Mouse (Mus musculus): ENCODE measurements at regions not wholly inside any gene's neighbourhood (a gene's known extent, or its start where the extent isn't known, plus 50 kb on each side); places are given as distances from the start of the nearest gene placed in this dataset.
A peak's percentile ranks its signal among the peaks of the same experiment; 100 is the strongest.

DNA sequence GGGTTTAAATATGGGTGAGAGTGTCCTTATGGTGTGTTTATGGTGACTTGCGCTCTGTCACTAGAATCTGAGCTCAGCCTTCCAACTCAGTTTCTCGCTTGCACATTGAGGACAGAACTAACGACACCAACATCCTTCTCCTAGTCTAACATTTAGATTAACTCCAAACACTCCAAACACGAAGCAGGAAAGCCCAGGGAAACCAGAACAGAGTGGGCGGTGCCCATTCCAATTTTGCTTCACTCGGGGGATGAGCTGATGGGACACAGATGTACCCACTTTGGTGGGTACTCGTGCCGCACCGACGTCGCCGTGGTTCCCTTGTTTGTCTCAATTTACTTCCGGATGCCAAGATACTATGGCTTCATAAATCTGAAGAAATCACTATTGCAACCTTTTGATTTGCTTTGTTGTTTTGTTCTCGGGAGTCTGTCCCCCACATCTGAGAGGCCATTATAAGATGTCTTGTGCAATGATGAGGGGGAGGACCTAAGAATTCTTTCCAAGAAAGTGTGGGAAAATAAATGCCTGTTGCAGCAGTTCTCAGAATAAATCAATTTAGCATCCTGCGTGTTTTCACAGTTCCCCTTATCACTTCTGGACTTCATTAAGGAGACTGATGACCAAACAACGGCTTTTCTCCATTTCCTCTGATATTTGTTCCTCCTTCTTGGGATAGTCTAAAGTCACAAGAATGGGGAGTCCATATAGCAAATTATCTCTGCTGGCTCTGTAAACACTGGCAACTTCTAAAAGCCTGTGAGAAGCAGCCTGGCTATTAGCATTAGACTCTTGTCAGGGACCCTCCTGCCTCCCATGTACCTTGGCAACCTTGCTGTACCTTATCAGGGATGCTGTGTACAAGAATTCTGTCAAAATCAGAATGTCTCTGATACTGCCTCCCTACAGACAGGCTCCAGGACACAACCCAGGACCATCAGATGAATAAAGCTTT, 96.2 kb upstream of the Klf9 start:
- 66% methylated on average over 16 of the region's 16 CpGs for WGBS
- Histone ChIP-seq H3K36me3 (no peaks in the 10 kb centered on the region), H3K9ac (no peak overlapping the region), H3K27me3 (replicated peaks) (no peaks in the 10 kb centered on the region), H3K4me1 (peaks cover 6% of the 10 kb centered on the region; the same call in 1 of the 2 replicates), H3K4me3 (no peak overlapping the region), H3K27ac (replicated peaks) (no peak overlapping the region), H3K4me2 (no peak overlapping the region), H3K9me3 (no peaks in the 10 kb centered on the region)
- no peak for ATAC-seq (ENCODE audit: extremely low read depth, insufficient number of reproducible peaks, low FRiP score, low TSS enrichment)

DNA sequence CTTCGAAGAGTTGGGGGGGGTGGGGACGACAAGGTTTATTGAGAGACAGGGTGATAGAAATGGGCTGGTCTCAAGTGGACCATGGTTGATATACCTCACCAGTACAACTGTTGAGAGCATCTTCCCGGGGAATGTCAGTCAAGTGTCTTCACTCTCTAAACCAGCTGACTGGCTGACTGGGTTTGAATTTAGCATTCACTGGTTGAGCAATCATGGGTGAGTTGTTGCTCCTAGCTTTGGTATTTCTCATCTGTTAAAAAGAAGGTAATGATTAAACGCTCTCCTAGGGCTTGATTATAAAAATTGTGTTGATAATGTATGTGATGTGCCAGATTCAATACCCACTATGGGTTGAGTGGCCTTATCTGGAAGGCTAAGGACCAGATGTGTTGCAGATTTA, 89.6 kb upstream of the Klf9 start:
- Histone ChIP-seq H3K9ac (no peak overlapping the region), H3K27ac (replicated peaks) (no peak overlapping the region), H3K36me3 (no peaks in the 10 kb centered on the region), H3K4me3 (no peak overlapping the region), H3K4me2 (no peak overlapping the region), H3K9me3 (no peaks in the 10 kb centered on the region), H3K27me3 (replicated peaks) (no peaks in the 10 kb centered on the region), H3K4me1 (0 out of 2 replicates have a peak, but pooled peaks cover 2% of the 10 kb centered on the region)
- no peak for ATAC-seq (ENCODE audit: extremely low read depth, insufficient number of reproducible peaks, low FRiP score, low TSS enrichment)
- 80% methylated on average over 4 of the region's 4 CpGs for WGBS

DNA sequence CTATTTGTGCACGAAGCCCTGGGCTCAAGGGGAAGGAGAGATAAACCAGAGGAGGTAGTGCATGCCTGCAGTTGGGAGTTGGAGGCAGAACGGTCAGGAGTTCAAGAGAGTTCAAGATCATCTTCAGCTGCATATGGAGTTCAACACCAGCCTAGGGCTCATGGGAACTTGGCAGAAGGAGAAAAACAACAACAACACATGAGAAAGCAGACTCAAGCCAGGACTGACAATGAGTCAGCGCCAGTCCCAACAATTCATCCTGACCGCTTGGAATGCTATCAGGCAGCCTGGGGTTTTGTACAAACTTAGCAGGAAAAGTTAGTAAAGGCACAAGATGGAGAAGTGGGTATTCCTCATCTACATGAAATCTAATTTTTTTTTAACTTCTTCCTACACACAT, 86.6 kb upstream of the Klf9 start:
- no peak overlapping the region for H3K9ac ChIP-seq
- peaks cover 18% of the 10 kb centered on the region for H3K4me1 ChIP-seq
- WGBS, result 54% methylated on average over 4 of the region's 4 CpGs
- no peak overlapping the region for H3K27ac ChIP-seq (replicated peaks)
- no peak overlapping the region for H3K4me3 ChIP-seq
- ATAC-seq (ENCODE audit: extremely low read depth, insufficient number of reproducible peaks, low FRiP score, low TSS enrichment), result no peak
- H3K4me2 ChIP-seq, result no peak overlapping the region
- no peaks in the 10 kb centered on the region for H3K27me3 ChIP-seq (replicated peaks)
- H3K36me3 ChIP-seq, result no peaks in the 10 kb centered on the region
- no peaks in the 10 kb centered on the region for H3K9me3 ChIP-seq

DNA sequence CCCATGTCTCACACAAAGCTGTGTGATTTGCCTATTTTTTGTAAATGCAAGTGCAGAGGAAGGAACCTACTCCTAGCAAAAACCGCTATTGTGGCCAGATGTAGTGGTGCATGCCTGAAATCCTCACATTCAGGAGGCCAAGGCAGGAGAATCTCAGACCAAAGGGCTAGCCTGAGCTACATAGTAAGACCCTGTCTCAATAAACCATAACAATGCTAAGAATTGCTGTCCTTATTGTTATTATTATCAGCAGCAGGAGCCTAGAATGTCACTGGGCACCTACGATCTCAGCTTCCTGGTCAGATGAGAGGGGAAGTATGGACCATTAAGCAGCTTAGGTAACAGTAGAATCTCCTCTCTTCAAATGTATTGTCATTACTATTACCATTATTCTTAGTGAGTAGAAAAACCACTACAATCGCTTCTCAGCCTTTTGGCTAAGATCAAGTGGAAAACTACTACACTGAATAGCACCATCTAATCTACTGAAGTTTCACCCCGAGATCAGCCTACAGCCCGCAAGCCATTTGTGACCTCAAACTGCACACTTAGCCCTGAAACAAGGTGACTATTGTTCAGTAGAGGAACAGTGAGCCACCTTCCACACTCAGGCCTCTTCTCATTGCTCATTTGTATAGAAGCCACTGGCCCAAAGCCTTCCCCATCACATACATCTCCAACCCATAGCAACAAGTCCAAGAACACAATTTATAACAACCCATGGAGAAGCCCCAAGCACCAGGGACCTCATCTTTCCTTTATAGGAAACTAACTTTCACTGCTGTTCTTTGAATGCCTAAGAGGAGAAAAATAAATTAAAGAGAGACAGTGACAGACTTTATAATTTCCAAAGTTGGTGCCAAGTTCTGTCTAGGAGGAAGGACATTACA, 84.9 kb upstream of the Klf9 start:
- 81% methylated on average over 5 of the region's 5 CpGs for WGBS
- Histone ChIP-seq H3K4me1 (peaks cover 18% of the 10 kb centered on the region), H3K4me2 (peak overlapping the region; percentile 69), H3K27me3 (replicated peaks) (no peaks in the 10 kb centered on the region), H3K27ac (replicated peaks) (no peak overlapping the region), H3K4me3 (peak overlapping the region; percentile 45; the same call in 1 of the 2 replicates), H3K9me3 (no peaks in the 10 kb centered on the region), H3K36me3 (no peaks in the 10 kb centered on the region), H3K9ac (peak overlapping the region; percentile 79)
- ATAC-seq (ENCODE audit: extremely low read depth, insufficient number of reproducible peaks, low FRiP score, low TSS enrichment), result no peak

DNA sequence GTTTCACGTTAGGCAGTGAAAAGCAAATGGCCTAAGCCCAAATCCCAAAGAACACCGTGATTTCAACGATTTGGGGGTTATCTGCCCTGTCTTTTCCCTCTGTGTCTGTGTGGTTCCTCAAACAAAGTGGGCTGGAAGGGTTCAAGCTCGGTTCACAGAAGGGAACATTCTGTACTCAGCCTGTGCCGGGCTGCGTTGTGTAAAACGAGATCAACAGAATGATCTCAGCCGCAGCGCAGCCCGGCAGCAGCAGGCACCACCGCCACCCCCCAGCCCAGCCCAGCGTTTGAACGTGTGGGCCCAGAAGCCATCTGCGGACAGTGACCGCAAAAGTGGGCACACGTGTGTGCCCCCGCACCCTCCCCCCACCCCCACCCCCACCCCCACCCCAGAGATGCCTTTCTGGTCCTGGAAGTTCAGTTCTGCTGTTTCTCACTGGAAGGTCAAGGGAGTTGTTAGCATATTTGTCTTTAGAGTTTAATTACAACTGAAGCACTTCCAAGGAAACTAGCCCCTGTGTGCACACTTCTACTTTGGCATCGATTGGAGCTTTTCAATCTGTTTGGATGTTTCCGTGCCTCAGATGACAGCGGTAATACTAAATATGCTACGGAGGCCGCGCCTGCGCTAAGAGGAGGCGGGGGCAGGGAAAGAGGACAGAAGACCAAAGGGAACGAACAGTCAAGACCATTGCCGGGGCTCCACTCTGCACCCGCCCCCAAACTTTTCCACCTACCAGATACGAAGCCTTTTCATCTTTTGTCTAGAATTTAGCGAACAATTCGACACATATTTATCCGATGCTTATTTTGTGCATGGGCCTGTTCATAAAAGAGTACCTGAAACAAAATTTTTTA, 83.9 kb upstream of the Klf9 start:
- Histone ChIP-seq H3K27ac (replicated peaks) (peak overlapping the region; percentile 48; the same call in 1 of the 2 replicates), H3K4me3 (peak overlapping the region; percentile 45), H3K9ac (peak overlapping the region; percentile 79), H3K27me3 (replicated peaks) (no peaks in the 10 kb centered on the region), H3K4me1 (peaks cover 18% of the 10 kb centered on the region), H3K9me3 (no peaks in the 10 kb centered on the region), H3K4me2 (peak overlapping the region; percentile 69), H3K36me3 (no peaks in the 10 kb centered on the region)
- 2% methylated on average over 32 of the region's 32 CpGs for WGBS
- ATAC-seq (ENCODE audit: extremely low read depth, insufficient number of reproducible peaks, low FRiP score, low TSS enrichment), result no peak; the same call in 1 of the 2 replicates

DNA sequence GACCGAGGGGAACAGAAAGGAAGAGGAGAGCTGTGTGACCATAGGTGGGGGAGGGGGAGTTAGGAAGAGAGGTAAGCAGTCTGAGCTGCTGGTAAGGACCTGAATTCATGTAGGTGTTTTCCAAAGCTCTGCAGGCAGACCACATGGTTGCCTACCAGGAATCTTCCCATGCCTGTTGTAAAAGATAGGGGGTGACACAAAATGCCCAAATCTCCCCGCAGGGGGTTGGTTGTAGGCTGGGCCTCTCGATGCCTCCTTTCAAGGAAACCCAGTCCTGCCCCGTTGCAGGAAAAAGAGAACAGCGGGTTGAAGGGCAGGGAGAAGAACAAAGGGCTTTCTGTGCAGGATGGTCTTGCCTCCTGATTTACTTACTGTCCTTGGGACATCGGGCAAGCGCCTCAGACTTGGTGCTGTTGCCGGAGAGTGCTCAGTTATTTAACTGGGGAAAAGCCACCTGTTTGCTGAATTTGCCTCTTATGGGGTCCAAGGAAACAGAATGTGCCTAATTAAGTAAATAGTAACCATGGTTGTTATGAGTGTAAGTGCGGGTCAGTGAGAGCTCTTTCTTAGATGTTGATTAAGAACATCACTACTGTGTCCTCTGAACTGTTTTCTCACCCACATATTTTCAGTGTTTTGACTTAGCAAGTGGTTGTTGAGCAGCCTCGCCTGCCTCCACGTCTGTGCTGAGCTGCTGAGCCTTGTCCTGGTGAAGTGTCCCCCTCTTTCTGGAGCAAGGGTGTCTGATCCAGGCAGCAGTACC, 83.1 kb upstream of the Klf9 start:
- 30% methylated on average over 11 of the region's 11 CpGs for WGBS
- Histone ChIP-seq H3K4me2 (peak overlapping the region; percentile 69), H3K27ac (replicated peaks) (0 out of 2 replicates have a peak overlapping the region, but pooled peaks have one; percentile 48), H3K27me3 (replicated peaks) (no peaks in the 10 kb centered on the region), H3K4me1 (peaks cover 18% of the 10 kb centered on the region), H3K36me3 (no peaks in the 10 kb centered on the region), H3K9me3 (no peaks in the 10 kb centered on the region), H3K9ac (peak overlapping the region; percentile 79), H3K4me3 (peak overlapping the region; percentile 45)
- no peak for ATAC-seq (ENCODE audit: extremely low read depth, insufficient number of reproducible peaks, low FRiP score, low TSS enrichment)

DNA sequence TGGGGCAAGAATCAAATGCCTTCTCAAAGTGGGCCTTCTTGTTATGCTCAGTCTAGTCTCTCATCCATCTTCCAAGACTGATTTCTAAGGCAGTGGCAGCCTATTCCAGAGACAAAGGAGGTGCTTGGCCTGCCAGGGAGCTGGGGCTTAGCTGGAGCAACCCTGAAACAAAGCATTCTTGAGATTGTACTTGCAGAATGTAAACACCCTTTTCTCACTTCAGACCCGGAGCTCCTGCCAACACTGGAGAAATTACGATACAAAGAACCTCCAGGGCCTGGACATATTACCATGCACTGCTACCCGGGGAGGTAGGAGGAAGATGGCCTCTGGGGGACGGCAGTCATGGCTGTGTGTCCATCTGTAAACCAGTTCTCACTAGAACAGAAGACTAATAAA, 82.5 kb upstream of the Klf9 start:
- no peak overlapping the region for H3K27ac ChIP-seq (replicated peaks)
- no peak overlapping the region for H3K4me3 ChIP-seq
- no peak overlapping the region for H3K9ac ChIP-seq
- H3K9me3 ChIP-seq, result no peaks in the 10 kb centered on the region
- WGBS, result 44% methylated on average over 4 of the region's 4 CpGs
- H3K27me3 ChIP-seq (replicated peaks), result no peaks in the 10 kb centered on the region
- no peaks in the 10 kb centered on the region for H3K36me3 ChIP-seq
- no peak for ATAC-seq (ENCODE audit: extremely low read depth, insufficient number of reproducible peaks, low FRiP score, low TSS enrichment)
- H3K4me1 ChIP-seq, result peaks cover 18% of the 10 kb centered on the region
- no peak overlapping the region for H3K4me2 ChIP-seq

DNA sequence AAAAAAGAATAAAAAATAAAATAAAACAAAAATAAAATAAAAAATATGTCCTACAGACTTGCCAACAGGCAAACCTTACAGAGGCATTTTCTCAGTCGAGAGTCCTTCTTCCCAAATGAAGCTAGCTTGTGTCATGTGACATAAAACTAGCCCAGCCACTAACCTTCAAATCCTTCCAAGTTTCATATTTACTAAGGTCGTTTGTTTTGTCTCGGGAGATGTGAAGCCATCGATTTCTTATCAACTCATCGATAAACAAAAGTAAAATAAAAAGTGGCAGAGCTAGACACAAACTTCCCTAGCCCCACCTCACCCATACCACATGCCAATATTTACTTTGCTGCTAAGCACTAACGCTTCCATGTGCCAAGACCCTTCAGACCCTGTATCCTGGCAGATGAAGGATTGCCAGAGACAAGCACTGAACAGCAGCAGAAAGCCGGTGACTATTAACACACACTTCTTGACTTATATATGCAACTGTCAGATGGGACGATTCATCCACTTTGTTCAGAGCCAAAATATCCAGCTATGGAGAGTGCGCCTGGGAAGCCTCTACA, 79.9 kb upstream of the Klf9 start:
- Histone ChIP-seq H3K4me1 (peaks cover 18% of the 10 kb centered on the region), H3K9ac (no peak overlapping the region), H3K27me3 (replicated peaks) (no peaks in the 10 kb centered on the region), H3K27ac (replicated peaks) (no peak overlapping the region), H3K4me3 (no peak overlapping the region), H3K9me3 (no peaks in the 10 kb centered on the region), H3K36me3 (no peaks in the 10 kb centered on the region), H3K4me2 (no peak overlapping the region)
- 67% methylated on average over 9 of the region's 9 CpGs for WGBS
- no peak for ATAC-seq (ENCODE audit: extremely low read depth, insufficient number of reproducible peaks, low FRiP score, low TSS enrichment)

DNA sequence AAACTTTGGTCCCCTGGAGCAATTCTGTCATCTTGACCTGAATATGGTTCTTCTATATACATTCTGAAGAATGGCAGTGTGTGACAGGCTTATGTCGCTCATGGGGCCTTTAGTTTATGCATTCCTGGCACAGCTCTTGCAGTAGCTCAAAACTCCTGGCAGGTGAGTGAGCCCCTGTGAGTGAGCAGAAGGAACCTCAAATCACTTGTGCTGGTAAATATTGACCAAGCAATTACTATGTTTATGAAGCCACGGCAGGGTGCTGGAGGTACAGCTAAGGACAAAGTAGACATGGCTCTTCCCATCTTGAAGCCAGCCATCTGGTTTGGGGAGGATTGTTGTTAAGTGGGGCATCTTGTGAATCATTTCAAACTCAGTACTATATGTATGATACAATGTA, 79.1 kb upstream of the Klf9 start:
- H3K4me3 ChIP-seq, result no peak overlapping the region
- H3K27me3 ChIP-seq (replicated peaks), result no peaks in the 10 kb centered on the region
- ATAC-seq (ENCODE audit: extremely low read depth, insufficient number of reproducible peaks, low FRiP score, low TSS enrichment), result no peak
- no peak overlapping the region for H3K4me2 ChIP-seq
- no peak overlapping the region for H3K27ac ChIP-seq (replicated peaks)
- peaks cover 11% of the 10 kb centered on the region for H3K4me1 ChIP-seq
- H3K9ac ChIP-seq, result no peak overlapping the region
- H3K9me3 ChIP-seq, result no peaks in the 10 kb centered on the region
- WGBS, result 71% methylated on average over 2 of the region's 2 CpGs
- H3K36me3 ChIP-seq, result no peaks in the 10 kb centered on the region

DNA sequence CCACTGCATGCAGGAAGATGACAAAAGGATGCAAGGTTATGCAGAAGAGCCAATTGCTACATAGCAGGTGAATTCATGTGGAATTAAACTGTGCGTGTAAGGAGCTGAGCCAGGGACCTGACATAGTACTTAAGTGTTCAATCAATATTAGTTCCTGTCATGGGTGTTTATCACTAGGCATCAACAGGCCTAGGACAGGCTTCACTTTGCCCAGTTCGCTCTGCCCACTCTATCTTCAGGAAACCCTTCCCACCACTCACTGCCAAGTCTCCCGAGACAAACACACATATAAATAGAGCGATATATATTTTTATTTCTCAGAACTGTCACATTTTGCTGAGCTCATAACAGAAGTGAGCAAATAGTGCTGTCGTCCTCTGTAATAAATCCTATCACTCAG, 78.2 kb upstream of the Klf9 start:
- Histone ChIP-seq H3K36me3 (no peaks in the 10 kb centered on the region), H3K4me3 (no peak overlapping the region), H3K9ac (no peak overlapping the region), H3K27ac (replicated peaks) (no peak overlapping the region), H3K27me3 (replicated peaks) (no peaks in the 10 kb centered on the region), H3K4me2 (no peak overlapping the region), H3K9me3 (no peaks in the 10 kb centered on the region), H3K4me1 (peaks cover 6% of the 10 kb centered on the region)
- no peak for ATAC-seq (ENCODE audit: extremely low read depth, insufficient number of reproducible peaks, low FRiP score, low TSS enrichment)
- whole genome bisulfite sequencing, result 70% methylated on average over 5 of the region's 5 CpGs
